Mouse (Mus musculus) hindbrain, embryonic 10.5 days (tissue): Measurements from ENCODE around the gene Cldn13. TPM values are rescaled to one million over a fixed set of nuclear protein-coding genes. Genes with fewer than 3 reads are reported as not detected.

Experiments used
- DNase-seq: peaks from one replicate; pipeline ENCODE4 v3.0.0-alpha.2; 2017; ENCODE audit warnings: low spot score
- H3K27ac ChIP-seq: fragments of 300-500 bp; sonication (generic); 2 replicates; pipeline ENCODE4 v1.5.1; 2016; ENCODE audit warnings: mild to moderate bottlenecking, moderate library complexity
- H3K27me3 ChIP-seq: fragments of 300-500 bp; sonication (generic); 2 replicates; pipeline ENCODE4 v1.6.1; 2016; ENCODE audit warnings: mild to moderate bottlenecking; ENCODE audit not compliant: poor library complexity, insufficient read depth, severe bottlenecking
- H3K36me3 ChIP-seq: fragments of 300-500 bp; sonication (generic); 2 replicates; pipeline ENCODE4 v1.6.1; 2016; ENCODE audit warnings: mild to moderate bottlenecking, moderate library complexity
- H3K4me1 ChIP-seq: fragments of 300-500 bp; sonication (generic); replicated peaks from 2 replicates; pipeline ENCODE4 v1.6.1; 2016; ENCODE audit warnings: mild to moderate bottlenecking
- H3K4me3 ChIP-seq: fragments of 300-500 bp; sonication (generic); 2 replicates; pipeline ENCODE4 v1.5.1; 2016; ENCODE audit warnings: mild to moderate bottlenecking, moderate library complexity
- H3K9me3 ChIP-seq: fragments of 300-500 bp; sonication (generic); 2 replicates; pipeline ENCODE4 v1.6.1; 2016; ENCODE audit warnings: mild to moderate bottlenecking, moderate library complexity
- WGBS: fragments of 180-500 bp; shearing (Covaris S2); methylation state at CpG from one replicate; pipeline ENCODE4 v1.1.7; 2016; 5-methylcytosine and 5-hydroxymethylcytosine counted together
- polyA plus RNA-seq: library from polyadenylated mRNA; unstranded; fragments of >200 nt; fragmentation: Nextera tagmentation; extraction: Ambion mirVana; gene quantifications from 2 replicates; pipeline ENCODE4 v1.2.1, GENCODE M21; 2016

The Cldn13 gene
- polyA plus RNA-seq, 1 experiment from 2014 or later: 3.9 TPM

DNA sequence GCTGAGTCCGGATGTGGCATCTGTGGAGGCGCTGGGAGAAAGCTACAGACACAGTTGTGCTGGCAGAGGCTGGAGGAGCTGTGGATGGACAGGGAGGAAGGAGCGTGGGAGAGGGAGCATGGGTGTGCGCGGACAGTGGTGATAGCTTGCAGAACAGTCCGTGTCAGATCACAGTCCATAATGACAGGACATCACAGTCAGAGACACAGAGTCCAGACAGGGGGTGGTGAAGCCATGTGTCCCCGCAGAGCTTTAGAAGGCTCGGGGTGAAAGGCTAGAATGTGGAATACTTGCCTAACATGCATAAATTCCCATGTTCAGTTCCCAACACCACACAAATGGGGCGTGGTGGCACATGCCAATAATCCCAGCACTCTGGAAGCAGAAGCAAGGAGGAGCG is 38.5 kb downstream of the Cldn13 start:
- Histone ChIP-seq H3K36me3 (no peaks in the 10 kb centered on the region), H3K27me3 (0 out of 2 replicates have a peak, but pooled peaks cover 4% of the 10 kb centered on the region), H3K4me3 (no peak overlapping the region), H3K9me3 (peaks cover 7% of the 10 kb centered on the region; the same call in 1 of the 2 replicates), H3K4me1 (peaks cover 16% of the 10 kb centered on the region), H3K27ac (no peak overlapping the region)
- whole genome bisulfite sequencing: 79% methylated on average over 10 of the region's 10 CpGs
- no peak for DNase-seq

DNA sequence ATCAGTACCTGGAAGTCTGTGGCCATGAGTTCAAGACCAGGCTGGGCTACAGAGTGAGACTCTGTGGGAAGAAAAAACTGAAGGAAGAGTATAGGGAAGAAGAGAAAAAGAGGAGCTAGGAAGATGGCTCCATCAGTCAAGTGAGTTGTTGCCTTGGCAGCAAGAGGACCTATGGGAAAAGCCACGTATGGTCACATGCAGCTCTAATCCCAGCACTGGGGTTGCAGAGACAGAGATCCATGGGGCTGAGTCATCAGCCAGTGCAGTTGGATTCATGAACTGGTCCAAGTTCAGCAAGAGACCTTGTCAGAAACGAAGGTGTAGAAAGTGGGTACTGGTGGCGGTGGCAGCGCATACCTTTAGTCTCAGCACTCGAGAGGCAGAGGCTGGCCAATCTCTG is 40.1 kb downstream of the Cldn13 start:
- 0 out of 2 replicates have a peak, but pooled peaks cover 4% of the 10 kb centered on the region for H3K27me3 ChIP-seq
- no peak overlapping the region for H3K4me3 ChIP-seq
- WGBS: 91% methylated on average over 5 of the region's 5 CpGs
- no peak overlapping the region for H3K27ac ChIP-seq
- DNase-seq: no peak
- no peaks in the 10 kb centered on the region for H3K36me3 ChIP-seq
- no peaks in the 10 kb centered on the region for H3K9me3 ChIP-seq
- H3K4me1 ChIP-seq: peaks cover 16% of the 10 kb centered on the region

DNA sequence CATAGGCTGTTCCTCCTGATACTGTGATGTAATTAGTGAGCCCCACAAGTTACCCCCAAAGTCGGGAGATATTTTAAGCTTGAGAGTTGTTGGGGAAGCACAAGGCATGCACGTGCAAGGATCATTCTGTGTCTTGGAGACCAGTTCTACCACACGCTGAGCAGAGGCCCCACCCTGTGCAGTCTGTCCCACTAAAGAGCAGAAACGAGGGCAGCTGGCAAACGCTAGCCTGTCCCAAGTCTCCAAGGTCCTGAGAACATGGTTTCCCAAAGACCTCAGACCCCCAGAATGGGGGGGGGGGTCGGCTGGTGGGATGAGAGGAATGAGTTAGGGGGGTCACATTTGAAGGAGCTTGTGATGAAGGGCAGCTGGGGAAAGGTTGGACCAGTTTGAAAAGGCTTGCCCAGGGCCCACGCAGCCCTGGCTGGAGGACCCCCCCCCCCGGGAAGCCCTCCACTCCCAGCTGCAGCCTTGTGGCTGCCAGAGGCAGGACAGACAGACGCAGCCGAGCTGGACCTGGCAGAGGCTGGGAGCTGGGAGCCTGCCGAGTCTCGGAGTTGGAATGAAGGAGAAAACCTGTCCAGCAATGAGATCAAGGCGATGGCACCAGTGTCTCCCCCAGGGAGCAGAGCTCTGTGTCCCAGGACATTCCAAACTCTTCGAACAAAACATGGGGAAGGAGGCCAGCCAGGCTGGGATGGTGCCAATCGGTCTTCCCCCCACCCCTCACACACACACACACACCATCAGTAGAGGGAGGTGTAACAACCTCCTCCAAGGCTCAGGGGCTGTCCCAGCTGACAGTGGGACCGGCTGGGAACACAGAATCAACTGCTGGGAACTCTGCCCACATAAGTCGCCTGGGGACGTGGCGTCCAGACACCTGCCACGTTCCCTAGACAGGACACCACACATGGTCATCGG is 41.1 kb downstream of the Cldn13 start:
- no peak overlapping the region for H3K27ac ChIP-seq
- WGBS: 79% methylated on average over 21 of the region's 21 CpGs

DNA sequence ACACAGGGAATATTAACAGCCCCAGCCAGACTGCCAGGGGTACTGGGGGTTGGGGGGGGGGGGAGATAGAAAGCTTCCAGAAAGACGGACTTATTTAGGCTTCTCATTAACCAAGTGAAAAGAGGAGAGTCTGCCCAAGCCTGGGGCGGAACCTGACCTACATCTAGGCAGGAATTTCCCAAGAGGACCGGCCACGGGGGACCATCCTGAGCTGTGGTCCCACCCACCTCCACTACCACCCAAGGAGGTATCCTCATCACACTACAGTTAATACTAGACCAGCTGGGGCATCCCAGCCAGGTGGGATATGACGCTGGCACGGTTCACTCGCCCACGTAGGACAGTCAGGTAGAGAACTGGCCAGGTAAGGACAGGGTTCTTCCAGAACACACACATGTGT is 42.3 kb downstream of the Cldn13 start:
- DNase-seq: no peak
- H3K27me3 ChIP-seq: 0 out of 2 replicates have a peak, but pooled peaks cover 4% of the 10 kb centered on the region
- no peak overlapping the region for H3K4me3 ChIP-seq
- H3K4me1 ChIP-seq: peaks cover 16% of the 10 kb centered on the region
- no peaks in the 10 kb centered on the region for H3K9me3 ChIP-seq
- 90% methylated on average over 8 of the region's 8 CpGs for WGBS
- no peak overlapping the region for H3K27ac ChIP-seq
- H3K36me3 ChIP-seq: no peaks in the 10 kb centered on the region

More for the DNA sequence above, 41.1 kb downstream of the Cldn13 start:
- 0 out of 2 replicates have a peak, but pooled peaks cover 4% of the 10 kb centered on the region for H3K27me3 ChIP-seq
- peaks cover 16% of the 10 kb centered on the region for H3K4me1 ChIP-seq
- no peaks in the 10 kb centered on the region for H3K9me3 ChIP-seq
- DNase-seq: no peak
- no peaks in the 10 kb centered on the region for H3K36me3 ChIP-seq
- H3K4me3 ChIP-seq: no peak overlapping the region

DNA sequence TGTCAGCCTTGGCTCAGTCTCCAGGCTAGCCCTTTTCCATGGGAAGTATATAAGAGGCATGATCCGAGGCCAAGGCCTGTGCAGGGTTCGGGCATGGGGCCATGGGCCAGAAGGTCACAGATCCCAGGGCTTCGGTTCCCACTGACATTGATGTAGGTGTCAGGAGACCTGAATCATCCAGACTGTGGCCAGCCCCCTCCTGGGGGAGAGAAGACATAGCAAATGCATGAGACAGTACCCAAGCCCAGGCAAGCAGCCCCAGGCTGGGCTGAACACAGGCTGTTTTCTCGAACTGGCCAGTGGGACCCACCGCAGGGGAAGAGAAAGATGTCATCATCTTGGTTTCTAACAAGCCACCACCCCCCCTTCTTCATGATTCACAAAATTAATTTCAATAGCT is 42.7 kb downstream of the Cldn13 start:
- H3K36me3 ChIP-seq: no peaks in the 10 kb centered on the region
- no peak overlapping the region for H3K27ac ChIP-seq
- H3K4me1 ChIP-seq: peaks cover 17% of the 10 kb centered on the region
- no peak overlapping the region for H3K4me3 ChIP-seq
- no peaks in the 10 kb centered on the region for H3K9me3 ChIP-seq
- no peak for DNase-seq
- WGBS: 61% methylated on average over 5 of the region's 5 CpGs
- 0 out of 2 replicates have a peak, but pooled peaks cover 4% of the 10 kb centered on the region for H3K27me3 ChIP-seq

DNA sequence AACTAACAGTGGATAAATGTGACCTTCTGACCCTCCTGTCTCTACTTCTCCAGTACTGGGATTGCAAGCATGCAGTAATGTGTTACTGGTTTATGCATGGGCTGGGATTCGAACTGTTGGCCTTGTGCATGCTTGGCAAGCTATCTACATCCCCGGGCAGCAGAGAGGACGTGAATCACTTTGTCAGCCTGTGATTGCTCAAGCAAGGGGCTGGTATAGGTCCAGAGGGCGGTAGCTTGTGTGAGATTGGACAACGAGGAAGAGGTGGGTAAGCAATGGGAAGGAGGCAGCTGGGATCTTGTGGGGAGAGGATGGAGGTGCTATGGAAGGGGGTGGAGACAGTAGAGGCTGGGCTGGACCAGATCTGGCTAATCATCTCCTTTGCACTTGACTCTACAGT is 46.8 kb downstream of the Cldn13 start:
- DNase-seq: no peak
- H3K27ac ChIP-seq: no peak overlapping the region
- H3K9me3 ChIP-seq: no peaks in the 10 kb centered on the region
- peaks cover 22% of the 10 kb centered on the region for H3K4me1 ChIP-seq
- no peaks in the 10 kb centered on the region for H3K27me3 ChIP-seq
- no peak overlapping the region for H3K4me3 ChIP-seq
- no peaks in the 10 kb centered on the region for H3K36me3 ChIP-seq
- WGBS: 79% methylated on average over 5 of the region's 5 CpGs

DNA sequence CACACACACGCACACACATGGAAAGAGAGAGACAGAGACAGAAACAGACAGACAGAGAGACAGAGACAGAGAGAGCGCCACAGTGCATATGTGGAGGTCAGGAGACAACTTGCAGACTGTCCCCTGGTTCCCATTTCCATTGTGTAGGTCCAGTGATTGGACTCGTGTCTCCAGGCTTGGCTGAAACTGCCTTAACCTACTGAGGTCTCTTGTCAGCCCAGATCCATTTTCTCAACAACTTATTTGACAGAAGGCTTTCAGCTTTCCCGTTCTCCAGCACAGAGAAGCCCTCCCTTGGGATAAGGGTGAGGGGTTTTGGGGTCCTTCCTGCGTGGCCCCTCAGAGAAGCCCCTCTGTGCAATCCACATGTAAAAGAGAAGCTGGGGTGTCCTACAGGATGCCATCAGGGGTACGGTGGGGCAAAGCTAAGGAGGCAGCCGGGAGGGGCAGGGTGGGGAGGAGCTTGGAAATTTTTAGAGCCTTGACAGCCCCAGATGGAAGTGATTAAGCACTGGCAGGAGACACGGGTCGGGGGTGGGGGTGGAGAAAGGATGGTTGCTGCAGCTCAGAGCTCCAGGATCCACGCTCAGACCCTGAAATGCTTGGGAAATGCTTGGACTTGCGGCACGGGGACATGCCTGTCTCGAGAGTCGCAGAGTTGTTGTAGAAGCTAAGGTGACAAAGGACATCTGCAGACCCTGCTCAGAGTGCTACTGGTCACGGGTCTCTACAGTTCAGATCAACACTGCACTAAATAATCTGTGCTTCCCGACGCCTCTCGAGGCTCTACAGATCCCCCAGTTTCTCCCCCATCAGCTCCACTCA is 47.8 kb downstream of the Cldn13 start:
- Histone ChIP-seq H3K4me3 (no peak overlapping the region), H3K27me3 (no peaks in the 10 kb centered on the region), H3K9me3 (no peaks in the 10 kb centered on the region), H3K4me1 (peaks cover 16% of the 10 kb centered on the region), H3K27ac (peak overlapping the region; percentile 36), H3K36me3 (no peaks in the 10 kb centered on the region)
- 67% methylated on average over 18 of the region's 18 CpGs for WGBS
- peak; percentile 48 for DNase-seq

DNA sequence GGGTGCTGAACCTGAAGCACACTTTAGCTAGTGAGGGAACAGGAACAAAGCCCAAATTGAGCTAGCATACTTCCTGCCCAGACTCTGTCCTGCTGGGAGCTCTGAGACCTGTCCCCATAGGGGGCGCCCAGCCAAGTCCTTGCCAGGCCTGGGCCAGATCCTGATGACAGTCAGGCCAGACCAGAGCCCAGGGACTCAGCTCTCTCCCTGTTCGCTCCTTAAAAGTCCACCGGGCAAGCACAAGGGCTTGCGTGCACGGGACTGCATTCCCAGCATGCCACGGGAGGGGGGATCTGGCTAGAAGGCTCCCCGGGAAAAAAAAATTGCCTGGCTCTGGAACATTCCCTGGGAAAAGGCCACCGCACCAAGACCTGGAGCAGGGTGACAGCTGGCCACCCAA is 50.2 kb downstream of the Cldn13 start:
- 51% methylated on average over 8 of the region's 8 CpGs for WGBS
- Histone ChIP-seq H3K27ac (no peak overlapping the region), H3K4me3 (no peak overlapping the region), H3K4me1 (peaks cover 15% of the 10 kb centered on the region), H3K36me3 (no peaks in the 10 kb centered on the region), H3K9me3 (no peaks in the 10 kb centered on the region), H3K27me3 (no peaks in the 10 kb centered on the region)
- DNase-seq: no peak

Other genes with a start within 250 kb of the Cldn13 start
- gene Limk1, start 226.9 kb downstream of the Cldn13 start, polyA plus RNA-seq: 8.6 and 16.3 TPM in 2 replicates
- 1.2 and 2.3 TPM in 2 replicates for gene Eln, start 168.2 kb downstream of the Cldn13 start, polyA plus RNA-seq
- gene Tmem270, start 8.8 kb downstream of the Cldn13 start, polyA plus RNA-seq: not detected in 2 replicates
- gene Mettl27, start 16.8 kb upstream of the Cldn13 start, polyA plus RNA-seq: 12.0 and 12.6 TPM in 2 replicates
- 9.9 and 11.0 TPM in 2 replicates for gene Cldn4, start 31.4 kb upstream of the Cldn13 start, polyA plus RNA-seq
- gene Cldn3, start 70.7 kb upstream of the Cldn13 start, polyA plus RNA-seq: 7.9 and 16.3 TPM in 2 replicates
- 42.2 and 43.6 TPM in 2 replicates for gene Abhd11, start 93.6 kb upstream of the Cldn13 start, polyA plus RNA-seq
- gene Stx1a, start 108.0 kb upstream of the Cldn13 start, polyA plus RNA-seq: 17.0 and 20.5 TPM in 2 replicates
- gene Dnajc30, start 148.7 kb upstream of the Cldn13 start, polyA plus RNA-seq: 24.5 and 30.4 TPM in 2 replicates
- gene Bud23, start 149.4 kb upstream of the Cldn13 start, polyA plus RNA-seq: 155 and 160 TPM in 2 replicates
- 8.6 and 19.2 TPM in 2 replicates for gene Vps37d, start 162.7 kb upstream of the Cldn13 start, polyA plus RNA-seq
- 1.7 and 2.8 TPM in 2 replicates for gene Mlxipl, start 174.4 kb upstream of the Cldn13 start, polyA plus RNA-seq
- gene Tbl2, start 234.1 kb upstream of the Cldn13 start, polyA plus RNA-seq: 20.0 and 23.7 TPM in 2 replicates